In the genomic region with DNA sequence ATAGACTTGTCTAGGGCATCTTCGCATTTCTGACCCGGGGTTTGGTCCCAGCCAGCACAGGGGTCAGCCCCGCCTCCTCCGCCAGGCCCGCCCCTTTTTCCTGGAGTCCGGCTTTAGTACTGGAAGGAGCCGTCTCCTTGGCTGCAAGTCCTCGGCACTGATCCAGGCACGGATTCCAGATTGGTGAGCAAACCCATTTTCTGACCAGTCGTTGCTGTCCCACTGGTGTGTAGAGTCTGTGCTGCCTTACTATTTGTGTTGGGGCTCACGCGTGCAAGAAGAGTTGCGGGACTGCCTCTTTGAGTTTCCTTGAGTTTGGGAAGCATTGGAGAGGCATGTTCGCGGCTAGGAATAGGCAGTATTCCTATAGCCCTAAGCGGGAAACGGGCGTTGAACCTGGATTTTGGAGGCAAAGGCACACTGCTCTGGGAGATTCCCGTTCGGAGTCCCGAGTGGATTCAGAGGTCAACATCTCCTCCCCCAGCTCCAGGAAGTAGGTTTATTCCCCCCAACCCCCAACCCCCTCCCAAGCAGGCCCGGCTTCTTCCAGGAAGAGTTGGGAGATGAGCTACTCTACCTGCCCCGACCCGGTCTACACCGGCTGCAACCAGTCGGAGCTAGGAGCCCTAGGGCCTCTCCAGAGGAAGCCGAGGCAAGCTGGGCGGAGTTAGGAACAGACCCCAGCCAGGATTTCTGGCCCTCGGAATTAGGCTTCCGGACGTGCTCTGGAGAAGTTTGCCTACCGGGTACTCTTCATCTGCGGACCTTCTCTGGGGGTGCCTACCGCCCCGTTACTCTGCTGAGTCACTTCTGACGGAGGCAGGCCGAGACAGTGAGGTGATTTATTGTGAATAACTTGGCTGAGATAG, we compare ENCODE assay signal across 8 mouse cellular contexts. TPM values are rescaled to one million over a fixed set of nuclear protein-coding genes. Genes with fewer than 3 reads are reported as not detected.
DNase-seq lines count a peak whose midpoint lies in the region; ATAC-seq and TF ChIP-seq lines count a peak whose summit lies in the region.

A gene (plus strand): TSS at position 93 of the 869 bp plus-strand sequence.

- ATAC-seq in heart, postnatal 0 days (ENCODE audit: insufficient read depth, low read depth), result peak; percentile 89
- ATAC-seq in erythroid progenitor cell, adult 5-6 weeks (replicated peaks; ENCODE audit: low FRiP score, poor library complexity, severe bottlenecking), result no peak

- no peaks in the 10 kb centered on the region for H3K27me3 ChIP-seq in ES-Bruce4 (ENCODE audit: control insufficient read depth, insufficient read depth, low read length, poor library complexity, severe bottlenecking)
- H3K27me3 ChIP-seq in forebrain, embryonic 10.5 days (ENCODE audit: poor library complexity, severe bottlenecking), result no peaks in the 10 kb centered on the region
- H3K27me3 ChIP-seq in heart, postnatal 0 days (ENCODE audit: control insufficient read depth, insufficient read depth, low read length), result no peaks in the 10 kb centered on the region

- peak within 1 kb of the TSS; percentile 75 for H3K9ac ChIP-seq in ES-Bruce4 (ENCODE audit: low read depth, poor library complexity, severe bottlenecking)
- peak within 1 kb of the TSS; percentile 59 for H3K9ac ChIP-seq in heart, postnatal 0 days (replicated peaks; ENCODE audit: low read depth, low read length)

- H3K4me1 ChIP-seq in ES-Bruce4 (ENCODE audit: control insufficient read depth, insufficient read depth, low read length), result peaks cover 2% of the 10 kb centered on the region
- peaks cover 10% of the 10 kb centered on the region for H3K4me1 ChIP-seq in forebrain, embryonic 10.5 days
- peaks cover 5% of the 10 kb centered on the region; the same call in 1 of the 2 replicates for H3K4me1 ChIP-seq in heart, postnatal 0 days (ENCODE audit: control insufficient read depth, insufficient read depth)

- H3K4me2 ChIP-seq in heart, postnatal 0 days (ENCODE audit: low read depth, low read length), result peak within 1 kb of the TSS; percentile 73

- H3K9me3 ChIP-seq in ES-Bruce4 (replicated peaks; ENCODE audit: control insufficient read depth, insufficient read depth, low read length, poor library complexity, severe bottlenecking), result no peaks in the 10 kb centered on the region
- no peaks in the 10 kb centered on the region for H3K9me3 ChIP-seq in forebrain, embryonic 10.5 days
- H3K9me3 ChIP-seq in heart, postnatal 0 days (replicated peaks; ENCODE audit: control insufficient read depth, low read length), result no peaks in the 10 kb centered on the region

- peak; percentile 93 for DNase-seq in adrenal gland, adult 2 months
- DNase-seq in forebrain, embryonic 10.5 days (ENCODE audit: extremely low spot score, low spot score), result peak; percentile 64
- peak; percentile 59 for DNase-seq in heart, postnatal 0 days (ENCODE audit: low spot score)
- DNase-seq in kidney, postnatal 25 days, result peak; percentile 91 to 94
- peak; percentile 81 to 86 for DNase-seq in lung, postnatal 4 days
- peak; percentile 56 for DNase-seq in retina, postnatal 1 day

- TF ChIP-seq CTCF in ES-Bruce4 (IDR thresholded peaks at IDR 0.05; ENCODE audit: low read depth, low read length), result no peak
- no peak for TF ChIP-seq CTCF in heart, postnatal 0 days (IDR thresholded peaks at IDR 0.05; ENCODE audit: low read depth)

- under 1% methylated on average over 36 of the region's 37 CpGs for WGBS in forebrain, embryonic 10.5 days
- 2% methylated on average over 37 of the region's 37 CpGs for WGBS in heart, postnatal 0 days

- peak within 1 kb of the TSS; percentile 94 for H3K4me3 ChIP-seq in ES-Bruce4 (ENCODE audit: low read depth, low read length)
- H3K4me3 ChIP-seq in forebrain, embryonic 10.5 days, result peak within 1 kb of the TSS; percentile 56
- peak within 1 kb of the TSS; percentile 53 for H3K4me3 ChIP-seq in heart, postnatal 0 days (ENCODE audit: low read depth, low read length)

- H3K36me3 ChIP-seq in ES-Bruce4 (ENCODE audit: control insufficient read depth, insufficient read depth, low read length, poor library complexity, severe bottlenecking), result peaks cover 13% of the 10 kb centered on the region
- H3K36me3 ChIP-seq in forebrain, embryonic 10.5 days (replicated peaks), result no peaks in the 10 kb centered on the region
- H3K36me3 ChIP-seq in heart, postnatal 0 days (replicated peaks; ENCODE audit: control insufficient read depth, insufficient read depth, low read length), result no peaks in the 10 kb centered on the region

- H3K27ac ChIP-seq in ES-Bruce4 (ENCODE audit: insufficient read depth, low read length), result peak within 1 kb of the TSS; percentile 97
- peak within 1 kb of the TSS; percentile 81 for H3K27ac ChIP-seq in forebrain, embryonic 10.5 days
- peak within 1 kb of the TSS; percentile 49 for H3K27ac ChIP-seq in heart, postnatal 0 days (ENCODE audit: low read depth)

- TF ChIP-seq EP300 in ES-Bruce4 (IDR thresholded peaks at IDR 0.05; ENCODE audit: insufficient read depth, low read depth, low read length), result peak; percentile 85
- no peak for TF ChIP-seq EP300 in heart, postnatal 0 days (IDR thresholded peaks at IDR 0.05; ENCODE audit: low read depth)

- peak; percentile 97 for TF ChIP-seq POLR2A in ES-Bruce4 (IDR thresholded peaks at IDR 0.05; ENCODE audit: insufficient read depth, low read length)

RNA-seq across cellular contexts. Expression of the gene that starts here (rescaled TPM):
- 119 and 128 TPM in 2 replicates for polyA plus RNA-seq in ES-Bruce4 (2011; ENCODE audit: insufficient read depth, insufficient read length, low read depth, missing spikeins)
- under 1 TPM; 0.12 to 0.66 TPM for total RNA-seq in adrenal gland, adult 2 months (2021)
- polyA plus RNA-seq in adrenal gland, adult 2 months (2012; rRNA removed), result 0.09 and 0.36 TPM in 2 replicates
- 5.1 and 5.7 TPM in 2 replicates for polyA plus RNA-seq in forebrain, embryonic 10.5 days (2016; fragmentation: Nextera tagmentation; extraction: Ambion mirVana)
- total RNA-seq in heart, postnatal 0 days (2014; rRNA removed; ENCODE audit: low replicate concordance), result 2.9 and 7.3 TPM in 2 replicates
- 0.73 and 1.4 TPM in 2 replicates for polyA plus RNA-seq in heart, postnatal 0 days (2015; fragmentation: Nextera tagmentation; extraction: Ambion mirVana)
- 1.7 TPM in 1 of 2 replicates, not detected in the other for total RNA-seq in erythroid progenitor cell, adult 5-6 weeks (2015; ENCODE audit: low replicate concordance)
- total RNA-seq in erythroid progenitor cell, adult 5-6 weeks (2017; ENCODE audit: low replicate concordance), result not detected in 2 replicates

Comparison
In these comparisons a context has a peak if more than half of its experiments do, and no peak if none do; other contexts are left out.
1. RNA of the gene that starts here (polyA plus RNA-seq): 119 to 128 TPM in ES-Bruce4; 5.1 to 5.7 TPM in forebrain, embryonic 10.5 days, 0.73 to 1.4 TPM in heart, postnatal 0 days and 0.09 to 0.36 TPM in adrenal gland, adult 2 months; every median in the first group is over 10 times any median in the second.
2. Peak in DNase-seq in adrenal gland, adult 2 months; RNA of the gene not detected or under 1 TPM.
3. Peak in every context shown above with its lines, with median percentiles within 50 percentile points of each other: H3K27ac ChIP-seq, H3K4me3 ChIP-seq and DNase-seq.